Mouse (Mus musculus) midbrain, embryonic 16.5 days (tissue): ENCODE results near the gene Arhgef3. TPM values are rescaled to one million over a fixed set of nuclear protein-coding genes. Genes with fewer than 3 reads are reported as not detected.
A peak's percentile ranks its signal among the peaks of the same experiment; 100 is the strongest.

Experiments used
- ATAC-seq: fragments of 200-750 bp; cut with Nextera tagmentation; 2 replicates; pipeline ENCODE4 v1.8.0; 2017; ENCODE audit warnings: moderate TSS enrichment
- H3K27ac ChIP-seq: fragments of 300-500 bp; sonication (generic); 2 replicates; pipeline ENCODE4 v1.5.1; 2014; ENCODE audit warnings: mild to moderate bottlenecking, low read length, mixed read lengths
- H3K27me3 ChIP-seq: fragments of 300-500 bp; sonication (generic); 2 replicates; pipeline ENCODE4 v1.6.1; 2014; ENCODE audit warnings: low read depth, low read length, mixed read lengths; ENCODE audit not compliant: control insufficient read depth, insufficient read depth
- H3K36me3 ChIP-seq: fragments of 300-500 bp; sonication (generic); 2 replicates; pipeline ENCODE4 v1.6.1; 2014; ENCODE audit warnings: mild to moderate bottlenecking, low read length, moderate library complexity, mixed read lengths; ENCODE audit not compliant: control insufficient read depth, insufficient read depth
- H3K4me1 ChIP-seq: fragments of 300-500 bp; sonication (generic); 2 replicates; pipeline ENCODE4 v1.6.1; 2014; ENCODE audit warnings: mild to moderate bottlenecking, low read length, mixed read lengths; ENCODE audit not compliant: control insufficient read depth, insufficient read depth
- H3K4me2 ChIP-seq: fragments of 300-500 bp; sonication (generic); 2 replicates; pipeline ENCODE4 v1.6.1; 2014; ENCODE audit warnings: mild to moderate bottlenecking, low read length, mixed read lengths
- H3K4me3 ChIP-seq: fragments of 300-500 bp; sonication (generic); 2 replicates; pipeline ENCODE4 v1.5.1; 2014; ENCODE audit warnings: low read depth, mild to moderate bottlenecking, low read length, moderate library complexity, mixed read lengths
- H3K9ac ChIP-seq: fragments of 300-500 bp; sonication (generic); 2 replicates; pipeline ENCODE4 v1.6.1; 2014; ENCODE audit warnings: low read depth, low read length, mixed read lengths
- H3K9me3 ChIP-seq: fragments of 300-500 bp; sonication (generic); replicated peaks from 2 replicates; pipeline ENCODE4 v1.6.1; 2014; ENCODE audit warnings: mild to moderate bottlenecking, low read length, mixed read lengths; ENCODE audit not compliant: control insufficient read depth, poor library complexity, severe bottlenecking
- WGBS: fragments of 180-500 bp; shearing (Covaris S2); extraction: QIAGEN DNeasy Blood & Tissue Kit; methylation state at CpG from one replicate; pipeline ENCODE4 v1.1.7; 2014; 5-methylcytosine and 5-hydroxymethylcytosine counted together
- polyA plus RNA-seq: library from polyadenylated mRNA; unstranded; fragments of >200 nt; fragmentation: Nextera tagmentation; extraction: Ambion mirVana; gene quantifications from 2 replicates; pipeline ENCODE4 v1.2.1, GENCODE M21; 2015

Arhgef3 gene
- polyA plus RNA-seq, 1 experiment from 2014 or later, result 10.8 TPM

- no peak for ATAC-seq
- Histone ChIP-seq H3K9ac (no peak overlapping the region), H3K4me1 (no peaks in the 10 kb centered on the region; the same call in 1 of the 2 replicates), H3K9me3 (no peaks in the 10 kb centered on the region), H3K4me3 (no peak overlapping the region), H3K27me3 (no peaks in the 10 kb centered on the region), H3K4me2 (no peak overlapping the region), H3K36me3 (no peaks in the 10 kb centered on the region), H3K27ac (peak overlapping the region; percentile 11; the same call in 1 of the 2 replicates)
- 56% methylated on average over 8 of the region's 8 CpGs for WGBS
These were observed 38.7 kb upstream of the Arhgef3 start for GRCm38 (mm10) chr14:27075909-27076521.

GRCm38 (mm10) chr14:27076522-27076920 is 38.2 kb upstream of the Arhgef3 start:
- 89% methylated on average over 2 of the region's 2 CpGs for WGBS

GRCm38 (mm10) chr14:27081536-27082275 is 33.0 kb upstream of the Arhgef3 start:
- Histone ChIP-seq H3K27ac (no peak overlapping the region), H3K9me3 (no peaks in the 10 kb centered on the region), H3K9ac (no peak overlapping the region), H3K27me3 (no peaks in the 10 kb centered on the region), H3K4me1 (no peaks in the 10 kb centered on the region), H3K4me3 (no peak overlapping the region), H3K4me2 (no peak overlapping the region), H3K36me3 (no peaks in the 10 kb centered on the region)
- WGBS, result 65% methylated on average over 5 of the region's 5 CpGs
- no peak for ATAC-seq

More at GRCm38 (mm10) chr14:27076522-27076920, 38.2 kb upstream of the Arhgef3 start:
- Histone ChIP-seq H3K36me3 (no peaks in the 10 kb centered on the region), H3K4me1 (no peaks in the 10 kb centered on the region), H3K27me3 (no peaks in the 10 kb centered on the region), H3K27ac (no peak overlapping the region; the same call in 1 of the 2 replicates), H3K4me3 (no peak overlapping the region), H3K9me3 (no peaks in the 10 kb centered on the region), H3K9ac (no peak overlapping the region), H3K4me2 (no peak overlapping the region)
- ATAC-seq, result no peak

GRCm38 (mm10) chr14:27085471-27085870 is 29.2 kb upstream of the Arhgef3 start:
- no peak overlapping the region for H3K4me2 ChIP-seq

GRCm38 (mm10) chr14:27085999-27086398 is 28.7 kb upstream of the Arhgef3 start:
- ATAC-seq, result no peak
- no peak overlapping the region for H3K27ac ChIP-seq
- H3K4me1 ChIP-seq, result no peaks in the 10 kb centered on the region
- H3K4me3 ChIP-seq, result no peak overlapping the region
- H3K4me2 ChIP-seq, result no peak overlapping the region
- no peaks in the 10 kb centered on the region for H3K36me3 ChIP-seq
- no peak overlapping the region for H3K9ac ChIP-seq
- no peaks in the 10 kb centered on the region for H3K27me3 ChIP-seq
- no peaks in the 10 kb centered on the region for H3K9me3 ChIP-seq
- WGBS, result 56% methylated on average over 4 of the region's 4 CpGs

More at GRCm38 (mm10) chr14:27085471-27085870, 29.2 kb upstream of the Arhgef3 start:
- ATAC-seq, result no peak
- Histone ChIP-seq H3K27ac (no peak overlapping the region), H3K27me3 (no peaks in the 10 kb centered on the region), H3K9me3 (no peaks in the 10 kb centered on the region), H3K9ac (no peak overlapping the region), H3K36me3 (no peaks in the 10 kb centered on the region), H3K4me1 (no peaks in the 10 kb centered on the region), H3K4me3 (no peak overlapping the region)
- WGBS, result 87% methylated on average over 5 of the region's 5 CpGs

GRCm38 (mm10) chr14:27094247-27094646 is 20.5 kb upstream of the Arhgef3 start:
- no peak for ATAC-seq
- H3K27ac ChIP-seq, result no peak overlapping the region

GRCm38 (mm10) chr14:27096133-27096532 is 18.6 kb upstream of the Arhgef3 start:
- H3K27me3 ChIP-seq, result no peaks in the 10 kb centered on the region
- no peak overlapping the region for H3K4me2 ChIP-seq
- no peak overlapping the region for H3K27ac ChIP-seq
- no peak overlapping the region for H3K4me3 ChIP-seq
- no peak for ATAC-seq
- H3K9me3 ChIP-seq, result no peaks in the 10 kb centered on the region
- no peak overlapping the region for H3K9ac ChIP-seq
- no peaks in the 10 kb centered on the region for H3K36me3 ChIP-seq
- 68% methylated on average over 9 of the region's 9 CpGs for WGBS
- H3K4me1 ChIP-seq, result no peaks in the 10 kb centered on the region

More at GRCm38 (mm10) chr14:27094247-27094646, 20.5 kb upstream of the Arhgef3 start:
- Histone ChIP-seq H3K9me3 (no peaks in the 10 kb centered on the region), H3K4me3 (no peak overlapping the region), H3K36me3 (no peaks in the 10 kb centered on the region), H3K4me2 (no peak overlapping the region), H3K27me3 (no peaks in the 10 kb centered on the region), H3K9ac (no peak overlapping the region), H3K4me1 (no peaks in the 10 kb centered on the region)
- WGBS, result 54% methylated on average over 5 of the region's 5 CpGs

- Histone ChIP-seq H3K27ac (no peak overlapping the region), H3K9ac (no peak overlapping the region), H3K27me3 (no peaks in the 10 kb centered on the region), H3K4me1 (no peaks in the 10 kb centered on the region), H3K36me3 (no peaks in the 10 kb centered on the region), H3K4me3 (no peak overlapping the region), H3K9me3 (no peaks in the 10 kb centered on the region), H3K4me2 (no peak overlapping the region)
- ATAC-seq, result peak; percentile 56; the same call in 1 of the 2 replicates
- 7% methylated on average over 3 of the region's 3 CpGs for WGBS
These were observed 17.9 kb upstream of the Arhgef3 start for GRCm38 (mm10) chr14:27096779-27097178.

- whole genome bisulfite sequencing, result 69% methylated on average over 7 of the region's 7 CpGs
- ATAC-seq, result no peak
These were observed 13.0 kb upstream of the Arhgef3 start for GRCm38 (mm10) chr14:27101735-27102134.

More at GRCm38 (mm10) chr14:27101735-27102134, 13.0 kb upstream of the Arhgef3 start:
- Histone ChIP-seq H3K4me1 (no peaks in the 10 kb centered on the region), H3K4me2 (no peak overlapping the region), H3K9ac (no peak overlapping the region), H3K27ac (no peak overlapping the region), H3K4me3 (no peak overlapping the region), H3K27me3 (no peaks in the 10 kb centered on the region), H3K9me3 (no peaks in the 10 kb centered on the region), H3K36me3 (no peaks in the 10 kb centered on the region)
